Mouse (Mus musculus): ENCODE data around the gene Tnfrsf25. TPM values are rescaled to one million over a fixed set of nuclear protein-coding genes. Genes with fewer than 3 reads are reported as not detected.

Gene Tnfrsf25
- polyA plus RNA-seq, 1 experiment = 0.56 TPM

DNA sequence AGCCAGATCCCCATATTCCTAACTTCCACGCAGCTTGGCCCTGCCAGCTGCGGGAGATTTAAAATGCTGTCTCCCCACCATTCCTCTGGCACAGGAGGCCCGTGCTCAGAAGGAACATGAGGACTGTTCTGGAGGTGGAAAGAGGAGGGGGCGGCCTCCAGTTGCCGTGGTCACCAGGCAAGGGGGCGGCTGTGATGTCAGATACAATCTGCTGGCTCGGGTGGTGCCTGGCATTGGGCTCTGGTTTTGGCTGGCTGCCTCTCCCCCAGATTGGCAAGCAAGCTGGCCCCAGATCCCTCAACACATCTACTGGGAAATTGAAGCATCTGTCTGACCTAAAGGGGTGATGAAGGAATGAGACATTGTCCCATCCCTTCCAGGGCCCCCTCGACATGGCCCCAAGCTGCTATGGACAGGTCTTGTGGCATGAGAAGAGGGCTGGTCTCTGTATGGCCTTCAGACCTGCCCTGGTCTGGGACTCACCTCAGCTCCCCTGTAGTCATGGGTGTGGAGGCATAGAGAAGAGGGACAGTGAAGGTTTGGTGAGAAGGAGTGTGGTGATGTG lies 27.1 kb upstream of the Tnfrsf25 start:
- Histone ChIP-seq H3K27me3 (replicated peaks) (peaks cover 61% of the 10 kb centered on the region), H3K4me1 (peaks cover 50% of the 10 kb centered on the region), H3K9me3 (peaks cover 5% of the 10 kb centered on the region; the same call in 1 of the 2 replicates), H3K4me3 (replicated peaks) (no peak overlapping the region), H3K36me3 (replicated peaks; ENCODE audit: low read length) (no peaks in the 10 kb centered on the region)
- TF ChIP-seq FLI1 (IDR thresholded peaks at IDR 0.05; ENCODE audit: low read length) (no peak), GATA1 (IDR thresholded peaks at IDR 0.05; ENCODE audit: borderline replicate concordance, low read length) (no peak)

DNA sequence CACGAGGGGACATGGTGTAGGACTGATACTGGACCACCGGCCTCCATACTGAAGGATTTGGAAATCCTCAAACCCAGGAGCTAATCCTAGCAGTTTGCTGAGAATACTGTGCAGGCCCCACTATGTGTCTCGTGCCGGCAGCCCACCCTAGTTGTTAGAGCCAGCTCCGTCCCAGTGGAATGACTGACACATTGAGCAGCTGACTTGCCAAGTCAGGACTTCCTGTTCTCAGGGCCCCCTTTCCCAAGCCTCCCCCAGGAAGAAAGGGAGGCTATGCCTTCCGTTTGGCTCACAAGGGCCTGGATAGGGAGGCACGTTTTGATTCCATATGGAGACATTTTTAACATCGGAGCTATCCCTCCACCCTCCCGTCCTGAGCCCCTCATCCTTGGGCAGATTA lies 25.5 kb upstream of the Tnfrsf25 start:
- Histone ChIP-seq H3K36me3 (replicated peaks; ENCODE audit: low read length) (no peaks in the 10 kb centered on the region), H3K9me3 (peaks cover 5% of the 10 kb centered on the region; the same call in 1 of the 2 replicates), H3K27me3 (replicated peaks) (peaks cover 46% of the 10 kb centered on the region), H3K4me3 (replicated peaks) (no peak overlapping the region), H3K4me1 (peaks cover 53% of the 10 kb centered on the region)
- TF ChIP-seq GATA1 (IDR thresholded peaks at IDR 0.05; ENCODE audit: borderline replicate concordance, low read length) (no peak), FLI1 (IDR thresholded peaks at IDR 0.05; ENCODE audit: low read length) (no peak)

DNA sequence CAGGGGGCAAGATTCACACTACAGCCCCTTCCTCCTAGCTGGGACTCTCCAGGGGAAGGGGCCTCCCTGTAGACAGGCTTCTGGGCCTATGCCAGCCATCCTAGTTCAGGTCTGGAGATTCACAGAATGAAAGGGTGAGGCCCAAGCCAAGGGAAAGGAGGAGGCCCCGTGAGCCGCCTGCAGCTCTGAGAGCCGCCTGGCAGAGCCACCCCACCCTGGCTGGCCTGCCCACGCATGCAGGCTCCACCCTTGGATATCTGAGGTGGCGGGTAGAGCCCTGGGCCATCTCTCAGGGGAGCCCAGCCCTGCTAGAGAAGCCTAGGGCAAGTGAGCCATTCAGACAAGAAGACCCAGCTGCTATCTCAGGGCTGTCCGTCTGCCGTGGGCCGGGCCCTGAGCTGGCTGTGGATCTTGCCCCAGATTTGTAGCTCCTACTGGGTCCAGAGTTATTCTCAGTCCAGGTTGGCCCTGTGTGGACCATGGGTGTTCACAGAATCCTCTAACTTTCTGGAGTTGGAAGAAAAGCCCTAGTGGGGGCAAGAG lies 22.9 kb upstream of the Tnfrsf25 start:
- H3K9me3 ChIP-seq = no peaks in the 10 kb centered on the region
- H3K36me3 ChIP-seq (replicated peaks; ENCODE audit: low read length) = no peaks in the 10 kb centered on the region
- peaks cover 58% of the 10 kb centered on the region for H3K4me1 ChIP-seq
- H3K4me3 ChIP-seq (replicated peaks) = peak overlapping the region; percentile 7
- no peak for TF ChIP-seq FLI1 (IDR thresholded peaks at IDR 0.05; ENCODE audit: low read length)
- TF ChIP-seq GATA1 (IDR thresholded peaks at IDR 0.05; ENCODE audit: borderline replicate concordance, low read length) = no peak
- peaks cover 30% of the 10 kb centered on the region for H3K27me3 ChIP-seq (replicated peaks)

DNA sequence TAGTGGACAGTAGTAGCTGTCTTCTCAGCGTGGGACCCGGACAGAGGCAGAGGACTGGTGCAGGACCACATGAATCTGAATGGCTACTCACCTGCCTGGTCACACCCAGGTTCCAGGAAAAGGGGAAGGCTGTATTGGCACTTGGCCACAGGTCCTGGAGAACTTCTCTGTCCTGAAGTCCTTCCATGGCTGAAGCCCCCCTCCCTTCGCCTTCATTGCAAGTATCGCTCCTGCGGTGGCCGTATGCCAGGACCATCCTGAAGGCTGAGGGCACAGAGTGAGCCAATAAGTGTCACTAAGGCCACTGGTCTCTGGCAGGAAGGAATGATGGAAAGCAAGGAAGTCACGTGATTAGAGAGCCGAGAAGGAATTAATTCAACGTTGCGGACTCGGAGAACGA lies 21.5 kb upstream of the Tnfrsf25 start:
- no peaks in the 10 kb centered on the region for H3K9me3 ChIP-seq
- peaks cover 25% of the 10 kb centered on the region for H3K27me3 ChIP-seq (replicated peaks)
- TF ChIP-seq FLI1 (IDR thresholded peaks at IDR 0.05; ENCODE audit: low read length) = no peak
- TF ChIP-seq GATA1 (IDR thresholded peaks at IDR 0.05; ENCODE audit: borderline replicate concordance, low read length) = no peak
- H3K4me3 ChIP-seq (replicated peaks) = no peak overlapping the region
- H3K4me1 ChIP-seq = peaks cover 51% of the 10 kb centered on the region
- H3K36me3 ChIP-seq (replicated peaks; ENCODE audit: low read length) = no peaks in the 10 kb centered on the region

DNA sequence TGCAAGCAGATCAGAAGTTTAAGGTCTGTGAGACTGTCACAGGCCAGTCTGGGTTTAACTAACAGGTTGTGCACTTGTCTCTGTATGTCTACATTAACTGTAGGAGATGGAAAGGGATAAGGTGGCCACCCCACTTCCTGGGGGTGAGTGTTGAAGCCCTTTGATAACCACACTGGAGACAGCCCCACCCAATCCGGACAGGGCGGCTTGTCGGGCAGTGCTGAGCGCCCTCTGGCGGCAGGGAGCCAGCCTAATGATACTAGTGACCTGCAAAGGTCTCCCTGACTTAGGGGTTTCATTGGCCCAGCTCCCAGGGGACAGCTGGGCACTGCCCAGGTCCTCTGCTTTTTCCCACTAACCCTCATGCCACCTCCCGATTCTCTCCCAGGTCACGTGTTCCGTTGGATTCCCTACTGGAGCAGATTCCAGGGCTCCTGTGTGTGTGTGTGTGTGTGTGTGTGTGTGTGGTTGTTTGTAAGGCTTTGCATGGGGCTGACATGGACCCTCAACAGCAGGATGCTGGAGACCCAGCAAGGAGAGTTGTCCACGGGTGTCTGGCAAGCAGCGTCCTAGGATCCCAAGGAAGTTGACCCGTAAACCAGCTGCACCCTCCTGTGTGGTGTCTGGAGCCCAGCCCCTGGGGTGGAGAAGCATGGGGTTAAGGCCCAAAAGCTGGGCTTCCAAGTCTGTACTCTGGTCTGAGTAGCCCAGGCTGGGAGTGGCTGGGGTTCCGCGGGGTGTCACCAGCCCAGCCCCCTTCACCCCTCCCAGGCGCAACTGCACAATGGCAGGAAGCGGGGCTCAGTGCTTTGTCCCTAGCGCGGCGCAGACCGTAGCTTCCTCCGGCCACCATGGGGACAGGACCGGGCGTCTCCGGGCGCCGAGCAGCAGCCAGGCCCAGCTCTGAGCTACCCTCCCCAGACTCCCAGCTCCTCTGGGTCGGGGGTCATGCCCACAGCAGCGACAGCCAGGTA lies 19.5 kb upstream of the Tnfrsf25 start:
- H3K27me3 ChIP-seq (replicated peaks) = peaks cover 24% of the 10 kb centered on the region
- H3K36me3 ChIP-seq (replicated peaks; ENCODE audit: low read length) = no peaks in the 10 kb centered on the region
- peak overlapping the region; percentile 16 for H3K4me3 ChIP-seq (replicated peaks)
- TF ChIP-seq FLI1 (IDR thresholded peaks at IDR 0.05; ENCODE audit: low read length) (no peak), GATA1 (IDR thresholded peaks at IDR 0.05; ENCODE audit: borderline replicate concordance, low read length) (no peak)
- no peaks in the 10 kb centered on the region for H3K9me3 ChIP-seq
- peaks cover 55% of the 10 kb centered on the region for H3K4me1 ChIP-seq

DNA sequence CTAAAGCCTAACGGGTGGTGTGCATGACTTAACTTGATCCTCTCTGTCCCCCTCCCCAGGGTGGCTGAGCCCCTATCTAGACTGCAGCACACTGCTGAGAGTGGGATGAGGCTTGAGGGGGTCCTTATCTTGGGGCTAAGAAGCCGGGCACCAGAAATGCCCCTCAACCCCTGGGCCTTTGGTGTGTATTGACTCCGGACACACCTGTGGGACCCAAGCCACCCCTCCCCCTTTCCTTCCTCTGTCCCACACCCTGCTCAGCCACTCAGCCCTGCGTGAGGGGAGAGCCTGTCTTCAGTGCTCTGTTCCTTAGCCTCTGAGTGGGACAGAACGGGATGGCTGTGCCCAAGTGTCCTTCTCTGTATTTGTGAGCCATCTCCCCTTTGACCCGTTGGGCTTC lies 18.8 kb upstream of the Tnfrsf25 start:
- H3K4me3 ChIP-seq (replicated peaks) = no peak overlapping the region
- TF ChIP-seq GATA1 (IDR thresholded peaks at IDR 0.05; ENCODE audit: borderline replicate concordance, low read length) (no peak), FLI1 (IDR thresholded peaks at IDR 0.05; ENCODE audit: low read length) (no peak)
- H3K4me1 ChIP-seq = peaks cover 62% of the 10 kb centered on the region
- no peaks in the 10 kb centered on the region for H3K9me3 ChIP-seq
- peaks cover 24% of the 10 kb centered on the region for H3K27me3 ChIP-seq (replicated peaks)
- no peaks in the 10 kb centered on the region for H3K36me3 ChIP-seq (replicated peaks; ENCODE audit: low read length)

DNA sequence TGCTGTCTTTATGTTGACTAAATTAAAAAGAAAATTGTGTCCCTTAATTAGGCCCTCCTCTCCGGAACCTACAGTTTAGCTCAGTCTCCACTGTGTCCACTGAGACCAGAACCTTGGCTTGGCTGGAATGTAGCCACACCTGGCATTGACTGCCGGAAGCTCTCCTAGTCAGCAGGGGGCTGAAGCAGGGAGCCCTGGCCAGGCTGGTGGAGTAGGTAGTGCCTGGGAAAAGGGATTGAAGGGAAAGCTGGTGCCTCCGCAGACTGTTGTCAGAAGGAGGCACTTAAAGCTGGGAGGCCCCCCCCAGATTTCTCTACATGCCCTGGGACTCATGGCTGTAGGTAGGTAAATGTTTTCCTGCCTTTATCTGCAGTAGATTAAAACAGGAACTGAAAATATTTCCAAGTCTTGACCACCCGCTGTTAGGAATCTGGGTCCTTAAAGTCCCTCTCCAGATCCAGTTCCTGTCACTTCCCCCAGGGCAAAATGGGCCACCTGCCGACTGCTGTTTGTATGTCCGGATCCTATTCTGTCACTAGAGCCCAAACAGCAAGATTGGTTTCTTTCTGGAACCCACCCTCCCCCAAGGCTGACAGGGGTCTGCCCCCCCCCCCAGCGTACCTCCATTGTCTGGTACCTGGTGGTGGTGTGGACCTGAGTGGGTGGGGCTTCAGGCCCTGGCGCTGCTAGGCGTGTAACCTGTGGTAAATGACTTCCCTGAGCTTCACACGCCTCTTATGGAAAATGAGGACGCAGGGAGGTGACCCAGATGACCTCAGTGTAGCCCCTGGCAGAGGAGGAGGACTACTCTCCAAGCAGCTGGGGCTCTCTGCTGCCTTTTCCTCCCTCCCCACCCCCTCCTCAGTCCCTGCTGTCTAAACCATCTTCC lies 17.6 kb upstream of the Tnfrsf25 start:
- H3K4me3 ChIP-seq (replicated peaks) = no peak overlapping the region
- no peaks in the 10 kb centered on the region for H3K36me3 ChIP-seq (replicated peaks; ENCODE audit: low read length)
- peaks cover 63% of the 10 kb centered on the region for H3K4me1 ChIP-seq
- H3K9me3 ChIP-seq = no peaks in the 10 kb centered on the region
- H3K27me3 ChIP-seq (replicated peaks) = peaks cover 17% of the 10 kb centered on the region
- TF ChIP-seq GATA1 (IDR thresholded peaks at IDR 0.05; ENCODE audit: borderline replicate concordance, low read length) = no peak
- TF ChIP-seq FLI1 (IDR thresholded peaks at IDR 0.05; ENCODE audit: low read length) = no peak

DNA sequence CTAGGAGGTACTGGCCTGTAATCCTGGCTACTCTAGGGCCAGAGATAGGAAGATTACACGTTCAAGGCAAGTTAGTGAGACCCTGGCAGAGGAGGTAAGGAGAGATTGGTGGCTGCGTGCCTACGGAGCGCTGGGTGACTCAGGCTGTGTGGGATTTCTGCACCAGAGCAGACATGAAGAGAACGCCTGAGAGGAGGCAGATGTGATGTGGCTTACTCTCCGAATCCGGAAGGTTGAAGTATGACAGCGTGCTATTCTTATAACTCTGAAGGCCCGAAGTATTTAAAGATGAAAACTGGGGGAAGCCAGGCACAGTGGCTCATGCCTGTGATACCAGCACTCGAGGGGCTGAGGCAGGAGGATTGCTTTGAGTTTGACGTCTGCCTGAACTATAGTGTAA lies 15.2 kb upstream of the Tnfrsf25 start:
- TF ChIP-seq FLI1 (IDR thresholded peaks at IDR 0.05; ENCODE audit: low read length) = no peak
- no peak for TF ChIP-seq GATA1 (IDR thresholded peaks at IDR 0.05; ENCODE audit: borderline replicate concordance, low read length)
- peaks cover 17% of the 10 kb centered on the region for H3K27me3 ChIP-seq (replicated peaks)

DNA sequence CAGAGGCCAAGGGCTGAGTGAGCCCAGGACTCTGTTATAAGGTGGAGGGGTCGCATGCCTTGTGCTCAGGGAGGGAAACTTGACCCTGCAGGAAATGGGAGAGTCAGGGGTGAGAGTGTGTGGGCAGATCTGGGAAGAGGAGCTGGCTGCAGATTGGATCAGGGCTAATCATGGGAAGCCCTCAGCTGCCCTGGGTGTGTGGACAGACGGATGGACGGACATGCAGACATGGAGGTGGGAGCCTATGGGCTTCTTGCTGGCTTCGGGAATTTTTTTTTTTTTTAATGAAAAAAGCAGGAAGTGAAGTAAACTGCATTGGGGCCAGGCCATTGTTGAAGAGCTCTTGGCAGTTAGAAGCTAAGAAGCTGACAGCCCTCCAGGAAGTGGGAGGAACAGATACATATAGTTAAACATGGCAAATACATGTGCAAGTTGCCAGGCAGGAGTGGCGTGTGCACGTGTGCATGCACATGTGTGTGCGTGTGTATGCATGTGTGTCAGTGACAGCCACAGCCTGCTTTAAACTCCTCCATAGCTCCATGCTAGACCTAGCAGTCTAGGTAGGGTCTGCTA lies 14.6 kb upstream of the Tnfrsf25 start:
- Histone ChIP-seq H3K9me3 (no peaks in the 10 kb centered on the region), H3K4me1 (peaks cover 66% of the 10 kb centered on the region), H3K4me3 (replicated peaks) (peak overlapping the region; percentile 81), H3K36me3 (replicated peaks; ENCODE audit: low read length) (peaks cover 11% of the 10 kb centered on the region), H3K27me3 (replicated peaks) (peaks cover 19% of the 10 kb centered on the region)
- no peak for TF ChIP-seq FLI1 (IDR thresholded peaks at IDR 0.05; ENCODE audit: low read length)
- no peak for TF ChIP-seq GATA1 (IDR thresholded peaks at IDR 0.05; ENCODE audit: borderline replicate concordance, low read length)

More for the DNA sequence above, 15.2 kb upstream of the Tnfrsf25 start:
- no peak overlapping the region for H3K4me3 ChIP-seq (replicated peaks)
- peaks cover 6% of the 10 kb centered on the region for H3K36me3 ChIP-seq (replicated peaks; ENCODE audit: low read length)
- no peaks in the 10 kb centered on the region for H3K9me3 ChIP-seq
- peaks cover 72% of the 10 kb centered on the region for H3K4me1 ChIP-seq

Data from megakaryocyte, embryonic 14.5 days (primary cell).